Mouse (Mus musculus) neural tube, embryonic 13.5 days (tissue): ENCODE results near the gene Mrps5. TPM values are rescaled to one million over a fixed set of nuclear protein-coding genes. Genes with fewer than 3 reads are reported as not detected.

ENCODE experiments used
- ATAC-seq: fragments of 200-750 bp; cut with Nextera tagmentation; 2 replicates; pipeline ENCODE4 v1.8.0; 2017; ENCODE audit warnings: low read depth, mild to moderate bottlenecking, moderate TSS enrichment, moderate library complexity
- H3K27ac ChIP-seq: fragments of 300-500 bp; sonication (generic); replicated peaks from 2 replicates; pipeline ENCODE4 v1.5.1; 2015; ENCODE audit warnings: moderate library complexity, mild to moderate bottlenecking, inconsistent platforms
- H3K27me3 ChIP-seq: fragments of 300-500 bp; sonication (generic); 2 replicates; pipeline ENCODE4 v1.6.1; 2015; ENCODE audit warnings: mild to moderate bottlenecking, inconsistent platforms
- H3K36me3 ChIP-seq: fragments of 300-500 bp; sonication (generic); 2 replicates; pipeline ENCODE4 v1.6.1; 2015; ENCODE audit warnings: mild to moderate bottlenecking, inconsistent platforms
- H3K4me1 ChIP-seq: fragments of 300-500 bp; sonication (generic); replicated peaks from 2 replicates; pipeline ENCODE4 v1.6.1; 2015; ENCODE audit warnings: inconsistent platforms
- H3K4me2 ChIP-seq: fragments of 300-500 bp; sonication (generic); 2 replicates; pipeline ENCODE4 v1.6.1; 2015; ENCODE audit warnings: inconsistent platforms, mild to moderate bottlenecking, moderate library complexity
- H3K4me3 ChIP-seq: fragments of 300-500 bp; sonication (generic); 2 replicates; pipeline ENCODE4 v1.5.1; 2015; ENCODE audit warnings: mild to moderate bottlenecking, inconsistent platforms
- H3K9ac ChIP-seq: fragments of 300-500 bp; sonication (generic); 2 replicates; pipeline ENCODE4 v1.6.1; 2015; ENCODE audit warnings: moderate library complexity, mild to moderate bottlenecking, inconsistent platforms
- H3K9me3 ChIP-seq: fragments of 300-500 bp; sonication (generic); 2 replicates; pipeline ENCODE4 v1.6.1; 2016; ENCODE audit warnings: inconsistent platforms
- WGBS: fragments of 180-500 bp; shearing (Covaris S2); methylation state at CpG from one replicate; pipeline ENCODE4 v1.1.7; 2015; 5-methylcytosine and 5-hydroxymethylcytosine counted together
- polyA plus RNA-seq: library from polyadenylated mRNA; unstranded; fragments of >200 nt; fragmentation: Nextera tagmentation; extraction: Ambion mirVana; gene quantifications from 2 replicates; pipeline ENCODE4 v1.2.1, GENCODE M21; 2015

Gene Mrps5
- polyA plus RNA-seq, 1 experiment from 2014 or later, result 131 TPM

DNA sequence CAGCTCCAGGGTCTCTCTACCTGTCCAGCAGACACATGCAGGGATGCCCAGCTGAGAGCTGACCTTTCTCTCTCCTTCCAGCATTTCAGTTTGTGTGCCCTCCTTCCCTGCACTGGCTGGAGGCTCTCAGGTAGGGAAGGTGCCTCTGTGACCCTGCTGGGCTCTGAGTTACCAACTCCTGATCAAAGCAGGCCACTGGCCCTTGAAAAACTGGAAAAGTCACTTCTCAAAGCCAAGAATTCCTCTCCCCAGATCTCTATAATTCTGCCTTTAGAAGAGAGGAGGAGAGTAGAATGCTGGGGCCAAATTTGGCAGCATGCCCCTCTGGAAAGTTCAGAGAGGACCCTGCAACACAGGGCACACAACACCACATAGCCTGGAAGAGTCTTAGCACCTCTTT, 65.3 kb downstream of the Mrps5 start:
- H3K4me3 ChIP-seq, result no peak overlapping the region
- peaks cover 13% of the 10 kb centered on the region for H3K4me1 ChIP-seq
- no peak for ATAC-seq

DNA sequence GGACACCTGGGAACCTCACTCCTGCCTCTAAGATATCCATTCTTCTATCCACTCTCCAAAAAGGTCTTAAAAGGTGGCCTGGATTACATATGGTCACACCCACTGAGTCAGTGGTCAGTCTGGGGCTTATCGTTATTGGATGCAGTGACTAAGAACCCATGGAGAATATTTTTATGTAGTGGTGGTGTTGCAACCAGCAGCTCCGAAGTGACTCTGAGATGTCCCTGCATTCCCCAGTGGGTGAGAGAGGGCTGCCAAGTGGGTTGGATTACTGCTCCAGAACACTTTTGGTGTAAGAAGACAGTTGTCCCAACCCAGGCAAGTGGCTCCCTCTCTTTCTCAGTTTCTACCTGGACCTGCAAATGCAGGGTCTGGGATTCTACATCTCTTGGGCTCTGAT, 65.8 kb downstream of the Mrps5 start:
- 92% methylated on average over 2 of the region's 2 CpGs for WGBS
- peaks cover 60% of the 10 kb centered on the region for H3K27me3 ChIP-seq

More for the DNA sequence above, 65.3 kb downstream of the Mrps5 start:
- no peak overlapping the region for H3K4me2 ChIP-seq
- no peaks in the 10 kb centered on the region for H3K36me3 ChIP-seq
- H3K27me3 ChIP-seq, result peaks cover 56% of the 10 kb centered on the region
- no peak overlapping the region for H3K9ac ChIP-seq
- H3K27ac ChIP-seq, result no peak overlapping the region
- no peaks in the 10 kb centered on the region for H3K9me3 ChIP-seq

DNA sequence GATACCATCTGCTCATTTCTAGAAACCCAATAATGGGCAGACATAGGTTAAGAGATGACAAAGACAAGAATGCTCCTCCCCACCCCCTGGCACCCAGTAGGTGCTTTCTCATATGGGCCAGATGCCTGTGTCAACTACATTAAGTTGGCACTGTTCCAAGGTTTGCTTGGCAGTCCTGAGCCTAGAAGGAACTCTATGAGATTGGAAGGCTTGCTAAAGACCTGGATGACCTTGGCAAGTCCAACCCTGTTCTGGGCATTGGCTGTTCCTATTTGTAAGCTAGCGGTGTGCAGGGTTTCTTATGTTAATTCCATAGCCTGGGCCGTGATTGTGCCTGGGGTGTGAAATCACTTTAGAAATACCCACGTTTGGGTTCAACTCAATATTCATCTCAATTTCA, 67.8 kb downstream of the Mrps5 start:
- H3K27ac ChIP-seq, result no peak overlapping the region
- no peak overlapping the region for H3K9ac ChIP-seq
- H3K36me3 ChIP-seq, result no peaks in the 10 kb centered on the region
- ATAC-seq, result no peak
- H3K27me3 ChIP-seq, result peaks cover 64% of the 10 kb centered on the region
- no peak overlapping the region for H3K4me3 ChIP-seq
- no peak overlapping the region for H3K4me2 ChIP-seq
- peaks cover 13% of the 10 kb centered on the region for H3K4me1 ChIP-seq
- 59% methylated on average over 3 of the region's 3 CpGs for WGBS
- no peaks in the 10 kb centered on the region for H3K9me3 ChIP-seq

More for the DNA sequence above, 65.8 kb downstream of the Mrps5 start:
- Histone ChIP-seq H3K4me1 (peaks cover 13% of the 10 kb centered on the region), H3K4me2 (no peak overlapping the region), H3K36me3 (no peaks in the 10 kb centered on the region), H3K9me3 (no peaks in the 10 kb centered on the region), H3K4me3 (no peak overlapping the region), H3K9ac (no peak overlapping the region), H3K27ac (no peak overlapping the region)
- ATAC-seq, result no peak

DNA sequence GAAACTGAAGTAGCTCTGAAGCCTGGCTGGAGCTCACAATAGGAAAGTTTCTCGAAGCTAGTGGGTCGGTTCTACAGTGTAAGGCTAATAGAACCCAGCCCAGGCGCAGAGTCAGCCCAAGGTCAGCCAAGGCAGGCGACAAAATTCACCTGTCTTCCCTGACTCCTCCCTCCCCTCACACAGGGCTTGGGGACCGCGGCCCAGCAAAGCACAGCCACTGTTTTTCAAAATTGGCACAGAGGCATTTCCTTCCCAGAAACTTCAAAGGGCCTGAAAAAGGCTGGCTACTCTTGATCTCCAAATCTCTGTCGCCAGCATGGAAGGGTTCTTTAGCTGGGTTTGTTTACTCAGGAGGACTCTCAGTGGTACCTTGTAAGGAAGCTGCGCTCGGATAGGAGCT, 68.4 kb downstream of the Mrps5 start:
- peak overlapping the region; percentile 74 for H3K4me2 ChIP-seq
- H3K36me3 ChIP-seq, result no peaks in the 10 kb centered on the region
- H3K9ac ChIP-seq, result no peak overlapping the region
- peaks cover 64% of the 10 kb centered on the region for H3K27me3 ChIP-seq
- H3K9me3 ChIP-seq, result no peaks in the 10 kb centered on the region
- WGBS, result 5% methylated on average over 9 of the region's 9 CpGs
- no peak for ATAC-seq
- peak overlapping the region; percentile 45 for H3K4me3 ChIP-seq
- peaks cover 13% of the 10 kb centered on the region for H3K4me1 ChIP-seq
- H3K27ac ChIP-seq, result no peak overlapping the region

DNA sequence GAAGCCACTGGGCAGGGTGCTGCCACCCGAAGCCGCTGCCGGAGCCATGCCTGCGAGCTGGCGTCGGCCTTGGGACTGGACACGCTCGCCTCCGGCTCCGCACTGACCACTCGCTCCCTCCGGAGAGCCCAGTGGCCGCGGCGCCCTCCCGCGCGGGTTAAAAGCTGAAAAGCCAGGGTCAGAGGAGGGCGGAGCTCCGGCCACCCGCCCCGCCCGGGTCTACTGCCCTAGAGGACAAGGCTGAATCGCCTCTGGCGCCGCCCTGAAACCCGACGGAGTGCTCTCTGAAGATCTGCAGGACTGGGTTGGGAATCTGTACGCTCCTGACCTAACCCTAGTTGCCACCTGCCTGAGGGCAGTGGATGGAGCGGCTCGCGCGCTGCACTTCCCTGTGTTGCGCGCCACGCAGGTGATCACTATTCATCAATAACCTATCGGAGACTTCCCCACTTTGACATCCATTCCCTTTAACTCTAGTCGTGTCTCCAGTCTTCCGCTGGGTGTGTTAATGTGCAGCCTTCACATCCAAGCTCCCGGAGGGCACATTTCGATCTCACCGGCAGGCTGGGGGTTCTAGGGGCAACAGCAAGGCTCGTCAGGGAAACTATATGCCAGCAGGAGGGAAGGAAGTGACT, 69.2 kb downstream of the Mrps5 start, which contains the start of gene Mal:
Mal (minus strand) TSS at position 610 of the 635 bp plus-strand sequence.
- under 1% methylated on average over 43 of the region's 43 CpGs for WGBS

More for the DNA sequence above, 69.2 kb downstream of the Mrps5 start, which contains the start of gene Mal:
- Histone ChIP-seq H3K9me3 (no peaks in the 10 kb centered on the region), H3K27me3 (peaks cover 64% of the 10 kb centered on the region), H3K36me3 (no peaks in the 10 kb centered on the region), H3K4me1 (peaks cover 13% of the 10 kb centered on the region), H3K9ac (peak within 1 kb of the TSS; percentile 56), H3K27ac (no peak within 1 kb of the TSS), H3K4me3 (peak within 1 kb of the TSS; percentile 45), H3K4me2 (peak within 1 kb of the TSS; percentile 74)
- no peak for ATAC-seq

Other genes starting within 250 kb of the Mrps5 start
- not detected in 2 replicates for gene Astl, start 248.6 kb upstream of the Mrps5 start, polyA plus RNA-seq
- 0.32 and 0.45 TPM in 2 replicates for gene Adra2b, start 224.0 kb upstream of the Mrps5 start, polyA plus RNA-seq
- 0.29 and 0.31 TPM in 2 replicates for gene Gpat2, start 162.0 kb upstream of the Mrps5 start, polyA plus RNA-seq
- gene Fahd2a, start 142.7 kb upstream of the Mrps5 start, polyA plus RNA-seq, result 24.7 and 32.5 TPM in 2 replicates
- gene Kcnip3, start 65.1 kb upstream of the Mrps5 start, polyA plus RNA-seq, result 3.1 and 3.9 TPM in 2 replicates
- gene Prom2, start 45.8 kb upstream of the Mrps5 start, polyA plus RNA-seq, result not detected in 2 replicates
- 8.3 and 9.5 TPM in 2 replicates for gene Zfp661, start 128 bp upstream of the Mrps5 start, polyA plus RNA-seq
- 3.9 and 4.3 TPM in 2 replicates for gene Mal, start 69.5 kb downstream of the Mrps5 start, polyA plus RNA-seq
- 1.3 and 1.5 TPM in 2 replicates for gene Mall, start 142.7 kb downstream of the Mrps5 start, polyA plus RNA-seq
- gene Nphp1, start 201.7 kb downstream of the Mrps5 start, polyA plus RNA-seq, result 14.5 and 15.0 TPM in 2 replicates
- 31.9 and 38.3 TPM in 2 replicates for gene Mtln, start 205.3 kb downstream of the Mrps5 start, polyA plus RNA-seq
- gene Bub1, start 244.6 kb downstream of the Mrps5 start, polyA plus RNA-seq, result 9.3 and 13.0 TPM in 2 replicates